Mouse (Mus musculus) thymus, postnatal 10 days (tissue): Measurements from ENCODE around the gene Prdm11.

ENCODE experiments used
- DNase-seq, 2 experiments: peaks; one replicate each; pipeline ENCODE4 v3.0.0; 2021; ENCODE audit warnings: low spot score in 2 of 2

The Prdm11 gene

DNA sequence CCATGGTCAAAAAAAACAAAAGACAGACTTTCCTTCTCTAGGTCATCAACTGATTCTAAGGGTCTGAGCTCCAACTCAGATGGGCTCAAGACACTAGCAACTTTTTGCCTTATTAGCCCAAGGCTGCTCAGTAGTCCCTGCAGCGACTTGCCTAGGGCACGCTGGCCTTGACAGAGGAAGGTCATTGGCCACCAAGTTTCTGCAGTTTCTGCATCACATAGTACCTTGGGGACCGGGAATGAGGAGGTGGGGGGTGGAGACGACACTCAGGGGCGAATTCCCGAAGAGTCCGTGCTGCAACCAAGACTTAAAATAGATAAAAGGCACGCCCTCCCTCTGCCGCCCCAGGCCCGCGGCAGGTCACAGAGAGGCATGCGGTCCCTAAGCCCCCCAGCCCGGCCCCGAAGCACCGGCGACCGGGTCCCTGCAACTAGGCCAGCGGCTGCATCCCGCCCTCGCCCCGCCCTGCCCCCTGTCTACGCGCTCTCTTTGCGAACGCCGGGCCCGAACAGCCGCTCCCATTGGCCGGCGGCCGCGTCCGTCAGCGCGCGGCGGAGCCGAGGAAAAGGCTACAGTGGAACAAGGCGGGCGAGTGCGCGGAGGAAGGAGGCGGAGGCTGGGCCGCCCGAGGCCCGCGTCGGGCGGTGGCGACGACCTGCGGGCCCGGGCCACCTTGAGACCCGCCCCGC is 694 bp downstream of the Prdm11 start:
- peak; percentile 94 to 95 for DNase-seq

DNA sequence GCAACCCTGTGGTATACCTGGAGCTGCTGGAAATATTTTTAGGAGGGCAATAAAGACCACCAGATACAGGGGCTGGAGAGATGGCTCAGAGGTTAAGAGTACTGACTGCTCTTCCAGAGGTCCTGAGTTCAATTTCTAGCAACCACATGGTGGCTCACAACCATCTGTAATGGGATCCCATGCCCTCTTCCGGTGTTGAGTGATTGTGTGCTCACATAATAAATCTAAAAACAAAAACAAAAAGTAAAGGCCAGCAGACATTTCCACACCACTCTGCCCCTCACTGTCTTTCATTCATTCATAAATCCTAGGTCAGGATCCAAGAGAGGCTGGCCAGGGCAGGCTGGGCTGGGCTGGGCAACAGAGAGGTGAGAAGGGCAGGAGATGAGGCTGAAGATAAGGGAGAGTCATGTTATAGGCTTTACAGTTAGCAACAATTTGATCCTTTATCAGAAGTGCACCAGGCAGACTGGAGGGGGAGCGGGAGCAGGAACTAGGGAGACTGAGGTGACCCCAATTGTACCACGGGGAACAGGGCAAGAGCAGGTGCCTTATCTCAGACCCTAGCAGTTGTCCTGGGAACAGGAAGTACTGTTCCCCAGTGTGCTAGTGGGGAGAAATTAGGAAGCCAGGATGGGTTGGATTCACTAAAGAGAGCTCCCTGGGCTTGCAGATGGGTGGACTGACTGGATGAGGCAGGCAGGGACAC is 2.4 kb downstream of the Prdm11 start:
- DNase-seq = no peak

DNA sequence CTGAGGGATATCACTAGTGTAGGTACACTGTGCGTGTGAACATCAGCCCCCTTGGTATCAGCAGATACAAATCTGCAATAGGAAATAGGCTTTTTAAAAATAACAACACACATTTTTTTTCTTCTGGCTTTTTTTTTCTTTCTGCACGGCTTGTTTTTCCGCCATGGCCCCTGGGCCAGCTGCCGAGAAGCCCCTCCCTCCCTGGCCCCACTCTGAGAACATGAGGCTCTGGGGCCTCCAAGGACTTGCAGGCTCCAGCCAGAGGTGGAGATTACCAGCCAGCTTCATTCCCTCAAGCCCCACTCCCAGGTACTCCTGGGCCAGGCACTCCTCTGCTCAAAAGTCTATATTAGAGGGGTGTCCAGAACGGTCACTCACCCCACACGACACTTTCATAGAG is 4.5 kb downstream of the Prdm11 start:
- DNase-seq = peak in 1 of 2 experiments; percentile 30

DNA sequence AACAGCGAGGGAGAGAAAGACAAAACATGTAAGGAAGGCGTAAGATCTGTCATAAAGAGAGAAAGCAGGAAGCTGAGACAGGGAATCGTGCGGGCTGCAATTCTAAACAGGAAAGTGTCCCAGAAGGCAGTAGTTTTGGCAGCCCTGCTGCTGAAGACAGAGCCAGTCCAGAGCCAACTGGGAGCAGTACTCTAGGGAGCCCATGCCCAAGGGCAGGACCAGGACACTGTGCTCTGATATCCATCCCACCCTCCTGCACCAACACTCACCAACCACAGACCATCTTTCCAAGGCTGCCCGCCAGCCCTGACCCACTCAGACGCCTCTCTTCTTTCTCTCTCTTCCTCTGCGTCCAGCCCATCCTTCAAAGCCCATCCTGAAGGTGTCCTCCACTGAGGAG is 5.1 kb downstream of the Prdm11 start:
- DNase-seq = no peak

DNA sequence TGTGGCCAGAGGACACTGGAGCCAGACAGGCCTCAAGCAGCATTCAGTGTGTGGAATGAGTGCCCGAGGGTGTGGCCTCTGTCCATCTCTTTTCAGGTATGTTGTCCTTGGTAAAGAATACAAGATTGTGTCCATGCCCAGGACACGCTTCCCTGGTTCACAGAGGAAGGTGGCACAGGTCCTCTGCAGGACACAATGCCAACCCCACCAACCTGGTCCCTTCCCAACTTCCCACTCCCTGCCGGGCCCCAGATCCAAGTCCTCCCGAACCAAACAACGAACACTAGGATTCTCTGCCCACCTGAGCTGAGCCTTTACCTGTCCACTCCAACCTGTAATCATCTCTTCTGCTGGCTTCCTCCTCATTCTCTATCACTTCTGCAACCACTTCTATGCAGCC is 6.3 kb downstream of the Prdm11 start:
- no peak for DNase-seq

DNA sequence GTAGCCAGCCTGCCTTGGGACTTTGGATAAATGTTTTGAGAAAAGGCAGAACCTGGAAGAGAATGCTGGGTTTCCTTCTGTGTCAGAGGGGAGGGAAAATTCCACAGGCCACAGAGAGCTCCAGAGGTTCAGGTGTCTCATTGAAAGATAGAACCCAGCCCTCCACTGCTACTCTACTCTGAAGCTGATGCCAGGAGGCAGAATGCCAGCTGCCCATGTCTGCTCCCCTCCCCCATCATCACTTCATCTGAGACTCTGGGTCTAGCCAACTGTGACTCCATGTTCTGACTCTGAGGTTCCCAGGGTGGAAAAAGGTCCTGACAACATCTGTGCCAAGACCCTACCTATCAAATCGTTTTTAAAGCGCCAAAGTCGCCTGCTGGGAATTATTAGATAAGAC is 6.9 kb downstream of the Prdm11 start:
- no peak for DNase-seq

DNA sequence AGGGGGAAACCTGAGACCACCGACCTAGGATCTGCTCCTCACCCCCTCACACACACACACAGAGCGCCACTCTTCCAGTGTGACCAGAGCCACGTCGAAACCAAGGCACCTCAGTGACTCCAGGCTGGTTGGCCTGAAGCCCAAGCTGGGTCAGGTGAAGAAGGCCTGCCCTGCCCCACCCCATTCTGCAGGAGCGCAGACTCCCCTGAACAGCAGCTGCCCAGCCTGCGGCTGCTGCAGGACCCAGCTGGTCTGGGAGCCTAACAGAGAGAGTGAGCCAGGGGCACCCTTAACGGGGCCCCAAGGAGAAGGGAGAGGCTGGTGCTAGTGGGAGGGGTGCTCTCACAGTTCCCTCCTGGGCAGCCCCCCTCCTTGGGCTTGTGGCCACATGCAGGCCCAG is 10.3 kb downstream of the Prdm11 start:
- no peak for DNase-seq

DNA sequence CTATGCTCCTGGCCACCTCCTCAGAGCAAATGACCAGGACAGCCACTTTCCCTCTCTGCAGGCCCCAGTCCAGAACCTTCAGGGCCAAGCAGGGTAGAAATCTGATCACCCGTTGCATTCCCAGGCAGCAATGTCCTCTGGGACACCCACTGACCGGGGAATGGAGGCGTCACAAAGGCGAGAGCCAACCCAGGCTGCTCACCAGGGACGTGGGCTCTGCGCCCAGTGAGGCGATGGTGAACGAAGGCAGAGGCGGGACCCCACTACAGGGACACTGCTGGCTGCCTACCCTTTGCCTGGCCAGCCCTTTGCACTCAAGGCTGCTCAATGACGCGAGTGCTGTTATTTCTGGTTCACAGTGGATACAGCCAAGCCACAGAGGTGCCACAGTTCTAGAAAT is 13.3 kb downstream of the Prdm11 start:
- no peak for DNase-seq

DNA sequence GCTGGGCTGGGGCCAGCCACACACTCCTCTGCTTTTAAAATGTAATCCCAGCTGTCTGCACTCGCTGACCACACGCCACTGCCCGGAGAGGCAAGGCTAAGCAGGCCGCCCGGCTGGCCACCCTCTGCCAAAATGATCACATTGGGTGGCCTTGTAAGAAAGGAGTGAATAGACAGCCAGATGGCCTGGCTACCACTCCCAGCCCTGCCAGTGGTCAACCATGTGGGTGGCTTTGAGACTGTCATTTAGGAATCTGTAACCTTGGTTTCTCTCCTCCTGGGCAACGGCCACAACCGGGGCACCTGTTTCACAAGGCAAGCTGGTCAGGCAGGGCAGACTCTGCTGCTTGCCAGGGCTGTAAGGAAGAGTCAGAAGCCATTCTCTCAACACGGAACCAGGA is 13.9 kb downstream of the Prdm11 start:
- DNase-seq = no peak

DNA sequence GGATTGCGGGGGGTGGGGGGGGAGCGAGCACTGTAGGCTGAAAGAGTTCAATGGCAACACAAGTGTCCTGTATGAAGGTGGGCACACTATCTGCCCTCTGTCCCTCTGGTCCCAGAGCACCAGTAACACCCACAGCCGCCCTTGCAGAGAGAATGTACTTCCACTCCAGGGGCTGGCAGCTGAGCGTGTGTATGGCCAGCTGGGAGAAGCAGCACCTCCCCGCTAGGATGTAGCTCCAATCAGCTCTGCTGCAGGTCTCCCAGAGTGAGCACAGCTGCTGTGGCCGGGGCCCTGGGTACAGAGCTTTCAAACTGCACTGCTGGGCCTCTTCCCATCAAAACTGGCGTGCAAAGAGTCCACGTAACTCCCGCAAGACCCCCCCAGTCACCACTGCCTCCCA is 14.9 kb downstream of the Prdm11 start:
- peak; percentile 40 to 54 for DNase-seq

DNA sequence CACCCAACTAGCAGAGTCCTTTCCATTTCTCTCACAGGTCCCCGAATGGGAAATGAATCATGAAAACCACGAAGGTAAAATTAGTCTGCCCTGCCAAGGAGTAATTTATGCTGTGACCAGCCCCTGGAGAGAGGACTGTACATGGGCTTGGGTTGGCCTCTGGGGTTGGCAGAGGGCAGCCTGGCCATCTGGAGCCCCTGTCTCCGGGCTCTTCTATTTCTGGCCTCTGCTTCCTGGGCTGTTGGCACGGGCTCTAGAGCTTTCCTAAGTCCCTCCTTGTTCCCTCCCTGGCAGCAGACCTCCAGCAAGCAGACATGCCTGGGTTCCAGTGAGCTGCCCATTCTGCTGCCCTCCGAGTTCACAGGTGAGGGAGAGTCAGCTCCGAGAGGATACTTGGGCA is 15.9 kb downstream of the Prdm11 start:
- DNase-seq = no peak

DNA sequence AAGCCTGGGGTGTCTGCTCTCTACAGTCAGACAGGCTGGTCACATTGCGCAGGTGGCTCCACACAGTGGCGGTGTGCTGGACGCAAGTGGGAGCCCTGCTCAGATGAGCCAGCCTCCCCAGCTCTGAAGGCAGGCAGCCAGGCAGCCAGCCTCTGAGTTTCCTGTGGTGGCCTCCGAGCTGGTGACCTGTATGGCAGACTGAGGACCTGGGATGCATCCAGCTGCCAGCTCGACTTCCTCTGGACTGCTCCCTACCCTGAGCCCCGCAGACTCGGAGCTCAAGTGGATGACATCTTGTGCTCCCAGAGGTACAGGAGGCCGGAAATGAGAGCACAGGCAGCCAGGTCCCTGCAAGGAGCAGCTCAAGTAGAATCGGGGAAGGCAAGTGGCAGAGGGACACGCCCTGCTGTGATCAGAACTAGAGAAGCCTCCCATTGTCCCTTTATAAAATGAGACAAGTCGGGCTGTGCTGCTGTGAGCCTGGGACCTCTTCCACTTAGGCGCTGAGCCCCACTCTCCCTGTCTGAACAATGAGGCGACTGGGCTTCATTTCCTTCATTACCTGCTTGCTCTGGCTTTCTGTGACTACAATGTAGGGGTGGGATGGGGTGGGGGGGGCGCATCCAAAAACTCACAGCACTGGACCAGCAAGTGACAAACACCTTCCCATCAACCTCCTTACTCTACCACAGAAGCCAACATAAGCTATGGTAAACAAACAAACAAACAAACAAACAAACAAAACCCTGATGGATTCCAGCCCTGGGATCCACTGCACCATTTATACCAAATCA is 16.5 kb downstream of the Prdm11 start:
- DNase-seq = peak in 1 of 2 experiments; percentile 52

DNA sequence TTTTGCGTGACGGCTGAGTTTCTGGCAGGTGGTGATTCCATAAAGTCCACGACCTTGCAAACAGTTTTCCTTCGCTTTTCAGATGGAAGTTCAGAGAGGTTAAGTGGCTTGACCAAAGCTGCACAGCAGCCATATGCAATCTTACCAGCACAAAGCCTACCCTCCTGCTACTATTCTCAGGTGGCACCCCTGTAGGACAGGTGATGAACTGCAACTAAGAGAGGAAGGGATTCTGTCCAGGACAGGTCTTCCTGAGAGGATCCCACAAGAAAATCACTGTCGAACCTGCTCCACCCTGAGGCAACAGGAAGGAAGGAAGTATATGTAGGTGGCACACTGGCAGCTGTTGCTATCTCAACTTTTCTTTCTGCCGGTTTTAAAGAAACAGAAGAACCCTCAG is 17.1 kb downstream of the Prdm11 start:
- no peak for DNase-seq

DNA sequence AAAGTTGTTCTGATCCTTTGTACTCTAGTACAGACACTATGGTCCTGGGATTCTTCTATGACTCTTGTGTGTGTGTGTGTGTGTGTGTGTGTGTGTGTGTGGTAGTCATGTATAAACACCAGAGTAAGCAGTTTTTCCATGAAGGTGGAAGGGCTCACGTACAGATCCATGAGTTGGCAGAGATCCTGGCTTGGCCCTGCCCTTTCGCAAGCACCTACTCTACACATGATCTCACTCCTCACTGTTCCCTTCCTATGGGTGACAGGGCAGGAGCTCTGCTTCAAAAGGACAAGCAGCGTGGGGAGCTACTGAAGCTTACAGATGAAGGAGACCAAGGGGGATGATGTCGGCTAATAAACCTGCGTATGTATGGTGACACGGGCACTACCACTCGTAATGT is 18.3 kb downstream of the Prdm11 start:
- no peak for DNase-seq

DNA sequence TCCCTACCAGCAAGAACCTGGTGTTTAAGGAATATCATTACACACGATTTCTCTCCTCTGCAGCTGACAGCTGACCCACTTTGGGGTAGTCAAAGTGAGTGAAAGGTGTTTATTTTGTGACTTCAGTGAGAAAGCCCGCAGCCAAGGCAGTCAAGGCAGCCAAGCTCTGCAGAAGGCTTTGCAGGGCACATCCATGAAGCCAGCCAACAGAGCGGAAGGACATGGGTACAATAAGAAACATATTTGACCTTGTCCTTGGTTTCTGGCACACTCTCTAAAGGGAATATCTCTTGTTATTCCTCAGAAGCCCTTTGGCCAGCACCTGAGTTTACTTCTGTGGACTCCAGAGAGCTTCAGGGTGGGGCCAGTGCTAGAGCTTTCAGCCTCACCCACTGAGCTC is 21.5 kb downstream of the Prdm11 start:
- DNase-seq = no peak

DNA sequence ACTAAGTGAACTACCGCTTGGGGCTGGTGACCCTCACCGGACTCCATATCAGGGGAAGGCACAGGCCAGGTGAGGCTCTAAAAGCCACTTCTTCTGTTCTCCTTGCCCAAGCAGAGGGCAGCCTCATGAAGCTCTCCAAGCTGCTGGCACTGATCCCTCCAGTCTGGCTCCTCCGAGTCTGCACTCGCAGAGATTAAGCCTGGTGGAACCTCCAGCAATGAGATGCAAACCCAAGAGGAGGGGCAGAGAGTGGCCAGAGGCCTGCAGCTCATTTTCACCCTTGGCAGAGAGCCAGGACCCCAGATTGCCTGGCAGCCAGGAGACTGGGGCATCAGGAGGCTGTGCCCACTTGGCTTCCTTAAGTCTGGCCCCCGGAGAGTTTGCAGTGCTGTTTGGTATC is 27.1 kb downstream of the Prdm11 start:
- DNase-seq = no peak

DNA sequence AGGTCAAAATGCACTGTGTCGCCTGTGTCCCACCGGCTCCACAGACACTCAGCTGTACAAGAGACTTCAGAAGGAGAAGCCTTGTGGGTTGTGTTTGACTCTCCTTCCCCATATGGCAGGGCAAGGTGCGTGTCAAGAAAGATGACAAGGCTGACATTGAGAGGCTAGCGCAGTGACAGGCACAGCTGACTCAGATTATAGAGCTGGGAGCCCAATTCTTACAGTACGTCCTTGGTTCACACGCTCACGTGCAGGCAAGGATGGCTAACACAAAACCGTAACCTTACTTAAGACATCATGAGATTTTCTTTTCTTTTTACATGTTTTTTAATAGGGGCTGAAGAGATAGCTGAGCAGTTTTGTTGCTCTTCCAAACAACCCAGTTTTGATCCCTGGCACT is 28.8 kb downstream of the Prdm11 start:
- peak; percentile 43 to 55 for DNase-seq

DNA sequence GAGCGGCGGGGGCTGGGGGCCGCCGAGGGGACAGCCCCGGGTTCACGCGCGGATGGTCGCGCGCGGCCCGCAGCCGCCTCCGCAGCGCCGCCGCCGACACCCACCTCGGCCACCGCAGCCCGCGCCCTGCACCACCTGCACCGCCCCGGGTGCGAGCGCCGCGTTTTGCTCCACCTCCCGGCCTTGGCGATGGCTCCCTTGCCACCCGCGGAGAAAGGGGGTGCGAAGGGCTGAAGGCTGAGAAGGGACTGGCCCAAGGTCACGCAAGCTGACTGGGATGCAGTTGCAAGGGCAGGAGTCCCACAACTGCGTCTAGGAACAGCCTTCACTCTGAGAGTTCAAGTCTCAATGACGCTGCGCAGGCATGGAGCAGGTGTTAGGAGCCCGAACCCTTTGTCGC is 30.9 kb downstream of the Prdm11 start:
- DNase-seq = peak in 1 of 2 experiments; percentile 33

DNA sequence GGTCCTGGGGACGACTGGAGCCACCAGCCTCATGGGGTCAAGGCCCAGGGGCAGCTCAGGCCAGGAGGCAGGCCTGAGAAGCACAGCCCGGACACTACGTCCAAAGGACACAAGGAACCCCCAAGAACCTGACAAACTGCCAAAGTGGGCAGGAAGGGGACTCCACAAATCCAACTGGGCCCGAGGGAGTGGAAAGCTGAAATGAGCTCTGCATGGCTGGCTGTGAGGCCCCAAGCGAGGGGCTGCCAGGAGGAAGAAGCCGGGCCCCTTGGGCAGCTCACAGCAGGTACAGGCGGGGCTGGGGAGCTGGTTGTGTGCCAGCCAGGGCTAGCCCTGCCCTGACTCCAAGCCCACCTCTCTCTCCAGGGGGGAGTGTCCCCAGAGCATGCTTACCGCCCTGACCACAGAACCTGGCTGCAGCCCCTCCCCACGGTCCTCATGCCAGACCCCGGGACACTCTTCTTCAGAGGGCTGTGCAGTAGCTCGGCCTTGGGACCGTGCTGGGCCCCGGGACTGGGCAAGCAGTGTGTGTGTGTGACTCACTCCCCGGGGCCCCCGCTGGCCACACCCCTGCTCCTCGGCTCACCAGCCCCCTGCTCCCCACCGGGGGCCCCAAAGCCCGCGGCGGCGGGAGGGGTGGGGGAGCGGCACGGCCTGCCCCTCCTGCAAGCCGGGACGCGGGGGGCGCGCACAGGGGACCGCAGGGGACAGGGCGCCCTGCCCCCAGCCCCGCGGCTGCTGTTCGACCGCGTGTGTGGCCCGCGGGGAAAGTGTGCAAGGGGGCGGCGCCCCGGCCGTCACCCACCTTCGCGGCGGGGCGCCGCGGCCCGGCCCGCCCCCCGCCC is 31.7 kb downstream of the Prdm11 start:
- no peak for DNase-seq

DNA sequence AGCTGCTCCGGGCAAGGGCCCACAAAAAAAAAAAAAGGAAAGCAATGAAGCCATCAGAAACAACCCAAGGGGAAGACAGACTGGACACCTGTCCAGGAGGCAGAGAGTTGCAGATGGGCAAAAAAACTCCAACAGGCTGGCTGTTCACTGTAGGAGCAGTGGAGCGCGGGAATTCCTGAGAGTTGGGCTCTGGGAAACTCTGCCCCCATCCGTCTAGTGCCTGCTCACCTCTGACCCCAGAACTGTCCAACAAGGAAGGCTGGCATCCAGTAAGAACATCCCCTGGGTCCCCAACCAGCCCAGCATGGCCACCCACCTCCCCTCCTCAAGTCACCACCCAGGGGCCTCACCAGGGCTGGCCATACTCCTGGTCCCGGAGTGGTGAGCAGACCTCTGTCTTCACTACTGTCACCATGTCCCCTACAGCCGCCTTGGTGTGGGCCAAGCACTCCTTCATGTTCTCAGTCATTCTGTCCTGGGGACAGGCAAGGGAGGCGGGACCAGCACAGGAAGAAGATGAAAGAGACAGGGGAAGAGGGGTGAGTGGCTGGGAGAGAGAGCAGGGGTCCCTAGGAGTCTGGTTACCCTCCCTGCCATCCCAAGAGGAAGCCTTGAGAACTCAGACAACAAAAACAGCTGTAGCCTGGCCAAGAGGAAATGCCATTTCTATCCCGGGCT is 32.4 kb downstream of the Prdm11 start:
- no peak for DNase-seq

DNA sequence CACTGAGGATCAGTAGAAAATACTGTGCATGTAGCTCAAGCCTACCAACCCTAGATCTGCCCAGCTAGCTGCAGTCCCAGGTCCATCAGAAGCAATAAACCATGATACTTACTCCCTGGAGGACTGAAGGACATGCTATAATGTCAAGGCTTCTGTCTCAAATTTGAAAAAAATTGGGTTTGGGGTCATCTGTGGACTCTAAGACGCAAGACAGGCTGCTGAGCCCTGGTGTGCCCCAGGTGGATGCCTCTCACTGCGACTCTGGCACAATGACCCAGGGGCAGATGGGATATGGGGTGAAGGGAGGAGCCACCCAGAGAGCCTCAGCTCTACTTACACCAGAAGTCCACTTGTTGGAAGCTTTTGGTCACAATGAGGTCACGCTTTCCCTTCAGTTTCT is 33.0 kb downstream of the Prdm11 start:
- DNase-seq = no peak
